Mouse (Mus musculus) neural tube, embryonic 11.5 days (tissue): Measurements from ENCODE around the gene Cbl. TPM values are rescaled to one million over a fixed set of nuclear protein-coding genes. Genes with fewer than 3 reads are reported as not detected.

Source experiments
- ATAC-seq: fragments of 200-750 bp; cut with Nextera tagmentation; 2 replicates; pipeline ENCODE4 v1.8.0; 2017; ENCODE audit warnings: moderate number of reproducible peaks, mild to moderate bottlenecking, moderate TSS enrichment, moderate library complexity; ENCODE audit not compliant: insufficient read depth, low FRiP score, low TSS enrichment
- DNase-seq: peaks from one replicate; pipeline ENCODE4 v3.0.0-alpha.2; 2015; ENCODE audit warnings: low spot score
- H3K27ac ChIP-seq: fragments of 300-500 bp; sonication (generic); 2 replicates; pipeline ENCODE4 v1.5.1; 2014; ENCODE audit warnings: low read depth, mild to moderate bottlenecking, low read length
- H3K27me3 ChIP-seq: fragments of 300-500 bp; sonication (generic); 2 replicates; pipeline ENCODE4 v1.6.1; 2014; ENCODE audit warnings: mild to moderate bottlenecking, low read length, mixed read lengths; ENCODE audit not compliant: control insufficient read depth, insufficient read depth
- H3K36me3 ChIP-seq: fragments of 300-500 bp; sonication (generic); 2 replicates; pipeline ENCODE4 v1.6.1; 2014; ENCODE audit warnings: mild to moderate bottlenecking, low read length, moderate library complexity, mixed read lengths; ENCODE audit not compliant: control insufficient read depth, insufficient read depth
- H3K4me1 ChIP-seq: fragments of 300-500 bp; sonication (generic); 2 replicates; pipeline ENCODE4 v1.6.1; 2014; ENCODE audit warnings: low read length, mixed read lengths; ENCODE audit not compliant: control insufficient read depth, insufficient read depth
- H3K4me2 ChIP-seq: fragments of 300-500 bp; sonication (generic); 2 replicates; pipeline ENCODE4 v1.6.1; 2014; ENCODE audit warnings: low read depth, mild to moderate bottlenecking, moderate library complexity
- H3K4me3 ChIP-seq: fragments of 300-500 bp; sonication (generic); 2 replicates; pipeline ENCODE4 v1.5.1; 2014; ENCODE audit warnings: low read depth, low read length
- H3K9ac ChIP-seq: fragments of 300-500 bp; sonication (generic); 2 replicates; pipeline ENCODE4 v1.6.1; 2014; ENCODE audit warnings: mild to moderate bottlenecking, low read length
- H3K9me3 ChIP-seq: fragments of 300-500 bp; sonication (generic); 2 replicates; pipeline ENCODE4 v1.6.1; 2016; ENCODE audit warnings: low read length; ENCODE audit not compliant: control insufficient read depth
- WGBS: fragments of 180-500 bp; shearing (Covaris S2); extraction: QIAGEN DNeasy Blood & Tissue Kit; methylation state at CpG from one replicate; pipeline ENCODE4 v1.1.7; 2014; 5-methylcytosine and 5-hydroxymethylcytosine counted together
- polyA plus RNA-seq: library from polyadenylated mRNA; unstranded; fragments of >200 nt; fragmentation: Nextera tagmentation; extraction: Ambion mirVana; gene quantifications from 2 replicates; pipeline ENCODE4 v1.2.1, GENCODE M21; 2014

The Cbl gene
- polyA plus RNA-seq, 1 experiment from 2014 or later: 22.2 TPM

- H3K27me3 ChIP-seq: no peaks in the 10 kb centered on the region
- no peak overlapping the region for H3K27ac ChIP-seq
- no peaks in the 10 kb centered on the region for H3K9me3 ChIP-seq
- DNase-seq (no peak), ATAC-seq (no peak)
- no peak overlapping the region for H3K4me3 ChIP-seq
- H3K4me2 ChIP-seq: no peak overlapping the region
- H3K36me3 ChIP-seq: no peaks in the 10 kb centered on the region
- 84% methylated on average over 4 of the region's 4 CpGs for WGBS
- no peak overlapping the region for H3K9ac ChIP-seq
- peaks cover 6% of the 10 kb centered on the region for H3K4me1 ChIP-seq
Measured at GRCm38 (mm10) chr9:44237128-44237527, 3.3 kb upstream of the Cbl start.

- H3K27me3 ChIP-seq: no peaks in the 10 kb centered on the region
- no peaks in the 10 kb centered on the region for H3K9me3 ChIP-seq
- H3K4me2 ChIP-seq: no peak overlapping the region
- WGBS: 57% methylated on average over 4 of the region's 4 CpGs
- peaks cover 12% of the 10 kb centered on the region for H3K4me1 ChIP-seq
- no peak for DNase-seq
- H3K4me3 ChIP-seq: no peak overlapping the region
- H3K36me3 ChIP-seq: no peaks in the 10 kb centered on the region
- H3K9ac ChIP-seq: no peak overlapping the region
- no peak overlapping the region for H3K27ac ChIP-seq
- ATAC-seq: no peak
Measured at GRCm38 (mm10) chr9:44236601-44237000, 2.8 kb upstream of the Cbl start.

- WGBS: 25% methylated on average over 19 of the region's 19 CpGs
- Histone ChIP-seq H3K36me3 (no peaks in the 10 kb centered on the region), H3K9ac (peak overlapping the region; percentile 11; the same call in 1 of the 2 replicates), H3K4me2 (peak overlapping the region; percentile 25), H3K4me3 (no peak overlapping the region), H3K9me3 (no peaks in the 10 kb centered on the region), H3K27me3 (no peaks in the 10 kb centered on the region), H3K4me1 (peaks cover 12% of the 10 kb centered on the region), H3K27ac (no peak overlapping the region)
- DNase-seq (no peak), ATAC-seq (peak; percentile 25; the same call in 1 of the 2 replicates)
Measured at GRCm38 (mm10) chr9:44234479-44235427, 904 bp upstream of the Cbl start.

GRCm38 (mm10) chr9:44233021-44233801, 638 bp downstream of the Cbl start:
- under 1% methylated on average over 35 of the region's 40 CpGs for WGBS
- H3K4me1 ChIP-seq: peaks cover 12% of the 10 kb centered on the region
- ATAC-seq (peak; percentile 82), DNase-seq (no peak)
- H3K4me2 ChIP-seq: peak overlapping the region; percentile 57
- H3K9ac ChIP-seq: peak overlapping the region; percentile 87
- H3K36me3 ChIP-seq: no peaks in the 10 kb centered on the region
- H3K27ac ChIP-seq: peak overlapping the region; percentile 89
- no peaks in the 10 kb centered on the region for H3K27me3 ChIP-seq
- H3K9me3 ChIP-seq: no peaks in the 10 kb centered on the region
- H3K4me3 ChIP-seq: peak overlapping the region; percentile 91

- Histone ChIP-seq H3K27ac (no peak overlapping the region), H3K4me1 (peaks cover 12% of the 10 kb centered on the region), H3K36me3 (no peaks in the 10 kb centered on the region), H3K9me3 (no peaks in the 10 kb centered on the region), H3K9ac (no peak overlapping the region), H3K4me2 (no peak overlapping the region), H3K4me3 (no peak overlapping the region), H3K27me3 (no peaks in the 10 kb centered on the region)
- ATAC-seq: no peak
- no peak for DNase-seq
Measured at GRCm38 (mm10) chr9:44231609-44232008, 2.2 kb downstream of the Cbl start.

- no peak for DNase-seq
- WGBS: 78% methylated on average over 6 of the region's 6 CpGs
- H3K4me2 ChIP-seq: no peak overlapping the region
Measured at GRCm38 (mm10) chr9:44225993-44226392, 7.9 kb downstream of the Cbl start.

GRCm38 (mm10) chr9:44213538-44213937, 20.3 kb downstream of the Cbl start:
- Histone ChIP-seq H3K36me3 (no peaks in the 10 kb centered on the region), H3K4me2 (no peak overlapping the region), H3K27ac (no peak overlapping the region), H3K27me3 (no peaks in the 10 kb centered on the region), H3K4me3 (no peak overlapping the region), H3K4me1 (no peaks in the 10 kb centered on the region), H3K9ac (no peak overlapping the region), H3K9me3 (no peaks in the 10 kb centered on the region)
- WGBS: 97% methylated on average over 14 of the region's 14 CpGs
- ATAC-seq: no peak
- no peak for DNase-seq

More at GRCm38 (mm10) chr9:44225993-44226392, 7.9 kb downstream of the Cbl start:
- no peak for ATAC-seq
- Histone ChIP-seq H3K27ac (no peak overlapping the region), H3K9me3 (no peaks in the 10 kb centered on the region), H3K27me3 (no peaks in the 10 kb centered on the region), H3K36me3 (no peaks in the 10 kb centered on the region), H3K9ac (no peak overlapping the region), H3K4me1 (no peaks in the 10 kb centered on the region), H3K4me3 (no peak overlapping the region)

- Histone ChIP-seq H3K27ac (no peak overlapping the region), H3K4me1 (no peaks in the 10 kb centered on the region), H3K4me2 (no peak overlapping the region), H3K9me3 (no peaks in the 10 kb centered on the region), H3K27me3 (no peaks in the 10 kb centered on the region), H3K36me3 (no peaks in the 10 kb centered on the region), H3K4me3 (no peak overlapping the region), H3K9ac (no peak overlapping the region)
- WGBS: 97% methylated on average over 4 of the region's 4 CpGs
- DNase-seq: no peak
- no peak for ATAC-seq
Measured at GRCm38 (mm10) chr9:44212406-44212805, 21.4 kb downstream of the Cbl start.
